Mouse (Mus musculus): ENCODE measurements around the gene Lrrc4c.

Gene Lrrc4c

GRCm38 (mm10) chr2:97469396-97469795 lies 1151.4 kb downstream of the Lrrc4c start:
- Histone ChIP-seq H3K27me3 (ENCODE audit: control insufficient read depth, insufficient read depth, low read length, poor library complexity, severe bottlenecking) (no peaks in the 10 kb centered on the region), H3K36me3 (ENCODE audit: control insufficient read depth, insufficient read depth, low read length, poor library complexity, severe bottlenecking) (no peaks in the 10 kb centered on the region)
- DNase-seq (ENCODE audit: low read depth, low spot score), result no peak

- Histone ChIP-seq H3K27me3 (ENCODE audit: control insufficient read depth, insufficient read depth, low read length, poor library complexity, severe bottlenecking) (no peaks in the 10 kb centered on the region), H3K36me3 (ENCODE audit: control insufficient read depth, insufficient read depth, low read length, poor library complexity, severe bottlenecking) (no peaks in the 10 kb centered on the region)
- no peak for DNase-seq (ENCODE audit: low read depth, low spot score)
Observed at GRCm38 (mm10) chr2:97478175-97478924, 1160.4 kb downstream of the Lrrc4c start.

GRCm38 (mm10) chr2:97478925-97479298 lies 1160.9 kb downstream of the Lrrc4c start:
- no peaks in the 10 kb centered on the region for H3K36me3 ChIP-seq (ENCODE audit: control insufficient read depth, insufficient read depth, low read length, poor library complexity, severe bottlenecking)
- H3K27me3 ChIP-seq (ENCODE audit: control insufficient read depth, insufficient read depth, low read length, poor library complexity, severe bottlenecking), result no peaks in the 10 kb centered on the region
- DNase-seq (ENCODE audit: low read depth, low spot score), result no peak

GRCm38 (mm10) chr2:97484990-97485389 lies 1167.0 kb downstream of the Lrrc4c start:
- no peak for DNase-seq (ENCODE audit: low read depth, low spot score)
- H3K36me3 ChIP-seq (ENCODE audit: control insufficient read depth, insufficient read depth, low read length, poor library complexity, severe bottlenecking), result no peaks in the 10 kb centered on the region
- H3K27me3 ChIP-seq (ENCODE audit: control insufficient read depth, insufficient read depth, low read length, poor library complexity, severe bottlenecking), result no peaks in the 10 kb centered on the region

GRCm38 (mm10) chr2:97485609-97486008 lies 1167.6 kb downstream of the Lrrc4c start:
- H3K36me3 ChIP-seq (ENCODE audit: control insufficient read depth, insufficient read depth, low read length, poor library complexity, severe bottlenecking), result no peaks in the 10 kb centered on the region
- DNase-seq (ENCODE audit: low read depth, low spot score), result no peak

GRCm38 (mm10) chr2:97487567-97487966 lies 1169.6 kb downstream of the Lrrc4c start:
- DNase-seq (ENCODE audit: low read depth, low spot score), result no peak
- Histone ChIP-seq H3K36me3 (ENCODE audit: control insufficient read depth, insufficient read depth, low read length, poor library complexity, severe bottlenecking) (no peaks in the 10 kb centered on the region), H3K27me3 (ENCODE audit: control insufficient read depth, insufficient read depth, low read length, poor library complexity, severe bottlenecking) (no peaks in the 10 kb centered on the region)

More at GRCm38 (mm10) chr2:97485609-97486008, 1167.6 kb downstream of the Lrrc4c start:
- H3K27me3 ChIP-seq (ENCODE audit: control insufficient read depth, insufficient read depth, low read length, poor library complexity, severe bottlenecking), result no peaks in the 10 kb centered on the region

- Histone ChIP-seq H3K27me3 (ENCODE audit: control insufficient read depth, insufficient read depth, low read length, poor library complexity, severe bottlenecking) (no peaks in the 10 kb centered on the region; the same call in 1 of the 2 replicates), H3K36me3 (ENCODE audit: control insufficient read depth, insufficient read depth, low read length, poor library complexity, severe bottlenecking) (no peaks in the 10 kb centered on the region)
- DNase-seq (ENCODE audit: low read depth, low spot score), result no peak
Observed at GRCm38 (mm10) chr2:97497069-97497468, 1179.1 kb downstream of the Lrrc4c start.

- Histone ChIP-seq H3K27me3 (ENCODE audit: control insufficient read depth, insufficient read depth, low read length, poor library complexity, severe bottlenecking) (no peaks in the 10 kb centered on the region), H3K36me3 (ENCODE audit: control insufficient read depth, insufficient read depth, low read length, poor library complexity, severe bottlenecking) (no peaks in the 10 kb centered on the region)
- no peak for DNase-seq (ENCODE audit: low read depth, low spot score)
Observed at GRCm38 (mm10) chr2:97502501-97502900, 1184.5 kb downstream of the Lrrc4c start.

GRCm38 (mm10) chr2:97504902-97505301 lies 1186.9 kb downstream of the Lrrc4c start:
- no peaks in the 10 kb centered on the region for H3K27me3 ChIP-seq (ENCODE audit: control insufficient read depth, insufficient read depth, low read length, poor library complexity, severe bottlenecking)
- H3K36me3 ChIP-seq (ENCODE audit: control insufficient read depth, insufficient read depth, low read length, poor library complexity, severe bottlenecking), result no peaks in the 10 kb centered on the region
- DNase-seq (ENCODE audit: low read depth, low spot score), result peak; percentile 1

GRCm38 (mm10) chr2:97524256-97524922 lies 1206.4 kb downstream of the Lrrc4c start:
- no peak for DNase-seq (ENCODE audit: low read depth, low spot score)
- Histone ChIP-seq H3K27me3 (ENCODE audit: control insufficient read depth, insufficient read depth, low read length, poor library complexity, severe bottlenecking) (no peaks in the 10 kb centered on the region), H3K36me3 (ENCODE audit: control insufficient read depth, insufficient read depth, low read length, poor library complexity, severe bottlenecking) (no peaks in the 10 kb centered on the region)

GRCm38 (mm10) chr2:97525107-97525506 lies 1207.1 kb downstream of the Lrrc4c start:
- DNase-seq (ENCODE audit: low read depth, low spot score), result no peak
- no peaks in the 10 kb centered on the region for H3K36me3 ChIP-seq (ENCODE audit: control insufficient read depth, insufficient read depth, low read length, poor library complexity, severe bottlenecking)
- no peaks in the 10 kb centered on the region for H3K27me3 ChIP-seq (ENCODE audit: control insufficient read depth, insufficient read depth, low read length, poor library complexity, severe bottlenecking)

- no peaks in the 10 kb centered on the region for H3K27me3 ChIP-seq (ENCODE audit: control insufficient read depth, insufficient read depth, low read length, poor library complexity, severe bottlenecking)
- no peak for DNase-seq (ENCODE audit: low read depth, low spot score)
- no peaks in the 10 kb centered on the region for H3K36me3 ChIP-seq (ENCODE audit: control insufficient read depth, insufficient read depth, low read length, poor library complexity, severe bottlenecking)
Observed at GRCm38 (mm10) chr2:97530622-97531021, 1212.7 kb downstream of the Lrrc4c start.

- no peaks in the 10 kb centered on the region for H3K27me3 ChIP-seq (ENCODE audit: control insufficient read depth, insufficient read depth, low read length, poor library complexity, severe bottlenecking)
- DNase-seq (ENCODE audit: low read depth, low spot score), result no peak
- H3K36me3 ChIP-seq (ENCODE audit: control insufficient read depth, insufficient read depth, low read length, poor library complexity, severe bottlenecking), result no peaks in the 10 kb centered on the region
Observed at GRCm38 (mm10) chr2:97543691-97544672, 1226.0 kb downstream of the Lrrc4c start.

- no peak for DNase-seq (ENCODE audit: low read depth, low spot score)
- Histone ChIP-seq H3K36me3 (ENCODE audit: control insufficient read depth, insufficient read depth, low read length, poor library complexity, severe bottlenecking) (no peaks in the 10 kb centered on the region), H3K27me3 (ENCODE audit: control insufficient read depth, insufficient read depth, low read length, poor library complexity, severe bottlenecking) (no peaks in the 10 kb centered on the region)
Observed at GRCm38 (mm10) chr2:97544673-97545071, 1226.7 kb downstream of the Lrrc4c start.
